ENCODE assay signal across 19 mouse cellular contexts in the genomic region with DNA sequence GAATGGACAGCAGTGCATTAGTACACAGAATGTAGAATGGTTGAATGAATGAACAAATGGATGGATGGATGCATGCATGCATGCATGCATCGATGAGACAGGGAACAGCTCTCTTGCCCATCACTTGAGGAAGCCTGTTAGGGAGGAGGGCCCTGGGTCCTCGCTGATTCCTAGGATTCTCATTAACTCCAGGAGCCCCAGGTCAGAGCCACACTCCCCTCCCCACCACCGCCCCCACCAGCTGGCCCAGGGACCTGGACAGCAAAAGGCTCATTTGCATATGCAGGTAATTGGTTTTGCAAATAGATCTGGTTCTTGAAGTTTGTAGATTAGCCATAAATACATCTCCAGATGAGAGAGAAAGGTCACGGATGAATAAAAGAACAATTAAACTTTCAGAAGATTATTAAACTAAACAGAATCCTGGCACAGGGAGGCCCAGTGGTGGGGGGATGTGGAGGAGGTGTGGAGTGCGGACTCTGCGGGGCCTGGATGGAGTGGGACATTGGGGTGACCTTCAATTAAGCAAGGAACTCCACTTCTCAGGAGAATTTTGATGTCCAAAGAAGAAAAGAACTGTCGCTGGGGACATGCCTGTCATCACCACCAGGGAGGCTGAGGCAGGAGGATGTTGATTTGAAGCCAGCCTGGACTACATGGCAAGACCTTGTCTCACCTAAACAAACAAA. TPM values are rescaled to one million over a fixed set of nuclear protein-coding genes. Genes with fewer than 3 reads are reported as not detected.
"Had no signal": no experiment of that assay in that cellular context is flagged by ENCODE, and none has a peak within 500 bp of the region (broad histone marks: within the 10 kb centered on the region; RNA-seq: fewer than 3 reads in every experiment).

No protein-coding gene starts in this region.

- H3K36me3 ChIP-seq: kidney, embryonic 15.5 days; limb, embryonic 12.5 days; lung, embryonic 15.5 days; stomach, embryonic 15.5 days had no signal

- H3K4me2 ChIP-seq: kidney, embryonic 15.5 days; limb, embryonic 12.5 days; lung, embryonic 15.5 days; stomach, embryonic 15.5 days had no signal

- DNase-seq: kidney, adult 2 months; kidney, postnatal 25 days; layer of hippocampus, adult 9-11 months; lung, postnatal 14 days; midbrain, embryonic 14.5 days; right cerebral cortex, postnatal 14 days; thymus, postnatal 4 days had no signal

- H3K27ac ChIP-seq: kidney, embryonic 15.5 days; limb, embryonic 12.5 days; lung, embryonic 15.5 days; macrophage; stomach, embryonic 15.5 days had no signal

- H3K27me3 ChIP-seq: kidney, embryonic 15.5 days; limb, embryonic 12.5 days; lung, embryonic 15.5 days; stomach, embryonic 15.5 days had no signal

- H3K9ac ChIP-seq: kidney, embryonic 15.5 days; limb, embryonic 12.5 days; lung, embryonic 15.5 days; stomach, embryonic 15.5 days had no signal

- H3K4me3 ChIP-seq: kidney, embryonic 15.5 days; limb, embryonic 12.5 days; lung, embryonic 15.5 days; megakaryocyte, embryonic 14.5 days; stomach, embryonic 15.5 days had no signal

- H3K4me1 ChIP-seq: kidney, embryonic 15.5 days; lung, embryonic 15.5 days; stomach, embryonic 15.5 days had no signal

- ATAC-seq: intestine, embryonic 16.5 days had no signal

- H3K9me3 ChIP-seq: kidney, embryonic 15.5 days; limb, embryonic 12.5 days; lung, embryonic 15.5 days; megakaryocyte, embryonic 14.5 days; stomach, embryonic 15.5 days had no signal

RNA-seq across cellular contexts. Expression of gene Znrf4, which starts 32.6 kb away (rescaled TPM):
- polyA plus RNA-seq: intestine, embryonic 16.5 days; kidney, embryonic 15.5 days; limb, embryonic 12.5 days; liver, adult 2 months; liver, embryonic 16.5 days; lung, embryonic 15.5 days; macrophage; midbrain, embryonic 14.5 days; neural tube, embryonic 14.5 days; spleen, adult 2 months; stomach, embryonic 15.5 days; thymus, postnatal 0 days had no signal
